Mouse (Mus musculus): ENCODE measurements around the gene Dcst1.

GRCm38 (mm10) chr3:89304440-89304839 lies 60.6 kb downstream of the Dcst1 start:
- TF ChIP-seq CTCF (IDR thresholded peaks at IDR 0.05; ENCODE audit: low read depth): no peak
- TF ChIP-seq EP300 (IDR thresholded peaks at IDR 0.05; ENCODE audit: low read depth): no peak
